Mouse (Mus musculus): ENCODE measurements around the gene Cd180.

GRCm38 (mm10) chr13:102689201-102690090, 3.9 kb upstream of the Cd180 start:
- TF ChIP-seq POLR2A (IDR thresholded peaks at IDR 0.05; ENCODE audit: insufficient read depth, low read depth, low read length) (no peak), CTCF (IDR thresholded peaks at IDR 0.05; ENCODE audit: insufficient read depth, low read depth, low read length) (no peak)
